Mouse (Mus musculus) B cell, adult (primary cell): ENCODE data around the gene Pofut1. TPM values are rescaled to one million over a fixed set of nuclear protein-coding genes. Genes with fewer than 3 reads are reported as not detected.

Experiments used
- total RNA-seq: library from RNA; stranded (reverse); gene quantifications from 4 replicates; pipeline ENCODE4 v1.2.4, GENCODE M21; 2023; ENCODE audit not compliant: inconsistent age

Pofut1 gene
- 29.9 to 32.4 TPM (median 31.7 TPM) in 4 replicates for total RNA-seq

DNA sequence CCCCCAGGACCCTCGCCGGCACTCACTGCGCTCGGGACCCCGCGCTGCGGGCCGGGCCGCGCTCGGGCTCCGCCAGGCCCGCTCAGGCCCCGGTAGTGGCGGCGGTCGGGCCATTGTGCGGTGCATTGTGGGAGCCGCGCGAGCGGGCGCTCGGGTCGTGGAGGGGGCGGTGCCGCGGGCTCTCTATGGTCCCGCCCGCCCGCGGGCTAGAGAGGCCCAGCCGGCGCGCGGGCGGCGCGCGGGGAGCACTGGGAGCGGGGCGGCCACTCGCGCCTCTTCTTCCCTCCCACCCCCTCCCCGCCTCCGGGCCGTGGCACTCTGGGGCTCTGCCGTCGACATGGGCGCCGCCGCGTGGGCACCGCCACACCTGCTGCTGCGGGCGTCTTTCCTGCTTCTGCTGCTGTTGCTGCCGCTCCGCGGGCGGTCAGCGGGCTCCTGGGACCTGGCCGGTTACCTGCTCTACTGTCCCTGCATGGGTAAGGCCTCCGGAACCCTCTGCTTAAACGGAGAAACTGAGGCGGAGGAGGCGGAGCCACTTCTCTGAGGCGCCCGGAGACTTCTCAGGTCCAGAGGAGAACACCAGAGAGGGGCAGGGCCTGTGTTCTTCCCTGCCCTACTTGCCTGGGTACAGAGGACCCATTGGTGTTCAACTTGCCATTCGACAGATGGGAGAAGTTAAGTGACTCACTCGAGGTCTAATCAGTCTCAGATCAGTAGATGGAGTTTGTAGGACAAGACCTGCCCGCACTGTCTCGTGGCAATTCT lies at the start of gene Pofut1, which contains the start of gene Plagl2:
Gene Pofut1 (plus strand): TSS at position 284 of the 765 bp plus-strand sequence.
Gene Plagl2 (minus strand): TSS at position 177 of the 765 bp plus-strand sequence.

DNA sequence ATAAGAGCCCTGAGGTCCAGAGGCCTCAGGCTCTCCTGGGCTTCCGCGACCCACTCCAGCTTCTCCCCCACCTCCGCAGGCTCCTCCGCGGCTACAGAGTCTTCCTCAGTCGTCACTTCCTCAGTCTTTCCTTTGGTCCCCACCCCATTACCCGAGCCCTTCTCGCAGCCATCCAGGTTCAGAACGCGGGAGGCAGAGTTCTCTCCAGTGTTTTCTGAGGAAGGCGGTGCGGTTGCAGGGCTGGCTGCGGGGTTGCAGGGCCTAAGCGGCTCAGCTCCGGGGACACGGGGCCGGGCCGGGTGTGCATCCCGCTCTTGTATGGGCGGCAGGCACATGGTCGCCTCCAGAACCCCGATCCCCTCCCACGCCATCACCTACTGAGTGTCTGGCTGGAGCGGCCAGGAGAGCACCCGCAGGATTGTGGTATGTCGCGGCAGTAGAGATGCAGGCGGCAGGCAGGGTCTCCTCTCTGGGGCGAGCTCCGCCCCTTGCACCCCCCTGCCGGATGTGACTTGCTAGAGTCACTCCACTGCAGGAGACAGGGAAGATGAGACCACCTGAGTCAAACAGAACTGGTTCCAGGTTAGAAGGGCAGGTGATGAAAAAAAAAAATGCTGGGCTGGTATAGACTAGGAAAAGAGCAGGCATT lies 16.3 kb upstream of the Pofut1 start, which contains the start of gene Tspyl3:
Gene Tspyl3 (minus strand): TSS at position 496 of the 649 bp plus-strand sequence.

DNA sequence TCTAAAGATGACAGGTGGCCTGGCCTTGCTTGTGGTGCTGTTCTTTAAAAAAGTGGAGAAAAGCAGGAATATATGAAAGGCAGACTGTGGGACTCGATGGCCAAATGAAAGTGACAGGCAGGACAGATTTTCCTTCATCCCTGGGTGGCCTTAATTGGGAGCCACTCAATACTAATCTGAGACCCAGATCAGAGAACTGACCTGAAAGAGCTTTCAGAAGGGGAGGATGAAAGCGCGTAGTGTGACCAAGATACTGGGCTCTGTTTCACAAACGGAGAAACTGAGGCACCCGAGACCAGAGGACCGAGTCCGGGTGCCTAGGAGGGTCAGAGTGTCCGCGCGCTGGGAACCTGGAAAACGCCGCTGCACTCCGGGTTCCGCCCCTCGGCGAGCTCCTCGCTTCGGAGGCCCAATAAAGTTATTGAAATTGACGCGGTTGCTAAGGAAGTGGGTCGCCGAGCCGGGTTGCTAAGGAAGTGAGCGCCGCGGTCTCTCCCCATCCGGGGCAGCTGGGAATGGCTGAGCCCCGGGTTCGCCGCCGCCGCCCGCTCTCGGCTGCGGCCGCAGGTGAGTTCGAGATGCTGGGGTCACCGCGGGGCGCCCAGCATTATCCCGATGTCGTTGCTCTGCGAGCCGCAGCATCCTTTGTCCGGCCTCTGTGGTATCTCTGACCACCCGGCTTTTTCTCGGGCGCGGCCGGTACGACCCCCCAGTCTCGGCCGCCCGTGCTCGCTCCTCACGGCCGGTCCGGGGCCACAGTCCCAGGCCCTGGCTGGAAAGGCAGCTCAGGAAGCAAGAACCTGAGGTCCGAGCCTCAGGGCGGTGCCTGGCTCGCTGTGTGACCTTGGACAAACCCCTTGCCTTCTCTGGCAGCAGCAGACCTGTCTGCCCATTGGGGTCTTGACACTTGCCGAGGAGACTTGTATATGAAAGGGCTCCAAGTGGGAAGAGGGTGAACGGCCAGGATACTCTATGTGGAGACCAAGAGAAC lies 49.9 kb downstream of the Pofut1 start, which contains the start of gene Kif3b:
Gene Kif3b (plus strand): TSS at position 476 of the 991 bp plus-strand sequence.

Other genes starting within 250 kb of the Pofut1 start
- gene Pdrg1, start 226.1 kb upstream of the Pofut1 start, total RNA-seq: 47.8 to 66.6 TPM (median 54.0 TPM) in 4 replicates
- not detected in 4 replicates for gene Xkr7, start 209.7 kb upstream of the Pofut1 start, total RNA-seq
- not detected in 4 replicates for gene Ccm2l, start 175.6 kb upstream of the Pofut1 start, total RNA-seq
- 141 to 170 TPM (median 156 TPM) in 4 replicates for gene Hck, start 133.1 kb upstream of the Pofut1 start, total RNA-seq
- 70.9 to 97.2 TPM (median 87.3 TPM) in 4 replicates for gene Tm9sf4, start 80.2 kb upstream of the Pofut1 start, total RNA-seq
- 13.3 to 18.0 TPM (median 16.4 TPM) in 4 replicates for gene Tspyl3, start 16.1 kb upstream of the Pofut1 start, total RNA-seq
- gene Plagl2, start 107 bp upstream of the Pofut1 start, total RNA-seq: 20.1 to 27.6 TPM (median 24.9 TPM) in 4 replicates
- gene Kif3b, start 49.9 kb downstream of the Pofut1 start, total RNA-seq: 17.7 to 19.7 TPM (median 18.5 TPM) in 4 replicates
- gene Asxl1, start 104.3 kb downstream of the Pofut1 start, total RNA-seq: 47.1 to 51.7 TPM (median 50.3 TPM) in 4 replicates